Mouse (Mus musculus): ENCODE measurements at regions not wholly inside any gene's neighbourhood (a gene's known extent, or its start where the extent isn't known, plus 50 kb on each side); places are given as distances from the start of the nearest gene placed in this dataset.

DNA sequence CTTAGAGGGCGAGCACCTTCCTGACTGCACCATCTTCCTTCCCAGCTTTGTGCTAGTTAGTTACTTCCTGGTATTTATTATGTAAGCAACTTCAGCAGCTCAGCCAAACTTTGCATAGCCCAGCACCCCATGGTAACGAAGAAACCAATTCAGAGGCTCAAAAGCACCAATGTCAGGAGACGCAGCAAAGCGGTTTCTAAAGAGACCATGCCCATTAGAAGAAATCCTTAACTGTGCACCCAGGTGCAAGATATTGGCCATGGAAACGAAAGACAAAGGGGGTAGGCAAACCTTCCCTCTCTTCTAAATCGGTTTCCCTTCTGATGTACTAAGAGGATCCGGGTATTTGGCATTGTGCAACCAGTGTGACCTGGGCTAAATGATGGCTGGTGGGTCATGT is 343.8 kb downstream of the Sox9 start:
- intact Hi-C loops (cut with DNase I), result no loop called here

DNA sequence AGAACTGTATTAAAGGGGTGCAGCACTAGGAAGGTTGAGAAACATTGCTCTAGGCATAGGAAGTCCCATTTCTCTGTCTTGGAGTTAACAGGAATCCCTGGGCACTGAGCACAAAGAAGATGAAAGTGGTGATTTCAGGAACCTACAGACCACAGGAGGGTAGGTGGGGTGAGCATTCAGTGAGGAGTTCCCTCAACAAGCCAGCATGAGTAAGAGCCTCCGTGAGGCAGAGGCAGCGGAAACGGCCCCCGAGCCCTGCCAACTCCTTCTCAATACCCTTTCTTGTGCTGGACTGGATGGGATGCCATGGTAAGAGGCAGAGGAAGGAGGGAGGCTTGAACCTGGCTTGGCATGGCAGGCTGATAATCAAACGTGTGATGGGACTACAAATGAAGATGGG is 347.2 kb downstream of the Sox9 start:
- intact Hi-C loops (cut with DNase I), result no loop called here

DNA sequence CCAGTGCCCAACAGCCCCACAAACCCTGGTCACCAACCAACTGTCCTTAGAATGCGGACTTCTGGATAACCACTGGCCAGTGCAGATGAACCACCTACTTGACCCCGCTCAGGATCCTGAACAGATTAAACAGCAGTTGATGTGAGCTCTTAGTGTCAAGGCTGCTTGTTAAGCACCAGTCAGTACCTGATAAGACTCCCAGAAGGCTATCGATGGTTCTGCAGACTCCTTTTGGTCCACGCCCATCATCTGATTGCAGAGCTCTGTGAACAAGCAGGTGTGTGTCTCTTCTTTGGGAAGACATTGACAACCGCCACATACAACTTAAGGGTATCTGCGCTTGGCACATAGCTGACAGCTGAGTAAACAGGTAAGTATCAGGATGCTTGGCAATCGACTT is 348.0 kb downstream of the Sox9 start:
- intact Hi-C loops (cut with DNase I), result no loop called here

DNA sequence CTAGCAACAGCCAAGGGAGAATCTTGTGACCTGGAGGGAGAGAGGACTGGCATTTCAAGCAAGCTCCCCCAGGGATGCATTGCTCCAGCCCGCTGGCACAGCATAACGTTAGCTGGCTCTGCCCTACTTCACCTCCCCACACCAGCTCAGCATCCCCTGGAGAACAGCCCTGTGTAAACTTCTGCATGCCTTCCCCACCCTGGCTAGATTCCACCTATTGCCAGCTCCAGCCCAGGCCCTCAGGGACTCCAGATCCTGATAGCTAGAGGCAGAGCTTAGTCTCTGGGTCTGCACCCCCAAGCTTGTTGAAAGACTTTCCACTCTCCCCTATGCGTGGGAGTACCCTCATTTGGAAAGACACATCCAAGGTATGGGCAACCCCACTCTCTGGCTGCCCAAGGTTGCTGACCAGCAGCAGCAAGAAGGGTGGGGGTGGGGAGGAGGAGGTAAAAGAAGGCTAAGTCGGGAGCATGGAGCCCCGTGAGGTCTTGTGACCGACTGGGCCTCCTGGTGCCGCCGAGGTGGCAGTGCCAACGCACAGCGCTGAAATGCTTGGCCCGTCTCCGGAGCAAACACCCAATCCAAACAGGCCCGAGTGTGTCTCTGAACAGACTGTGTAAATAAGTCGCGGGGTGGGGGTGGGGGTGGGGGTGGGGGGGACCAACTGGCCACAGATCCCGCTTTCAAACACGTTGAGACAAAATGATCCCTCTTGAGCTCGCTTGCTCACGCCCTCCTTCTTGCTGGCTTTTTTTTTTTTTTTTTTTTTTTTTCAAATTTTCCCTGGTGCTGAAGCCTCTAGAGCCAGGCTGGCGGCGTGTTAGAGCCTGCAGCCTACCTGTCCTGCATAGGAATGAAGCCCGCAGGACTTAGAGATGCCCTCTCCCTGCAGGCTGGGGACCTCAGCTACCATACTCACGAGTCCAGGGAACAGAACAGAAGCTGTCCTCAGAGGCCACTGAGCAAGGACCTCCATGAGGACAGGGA is 350.3 kb downstream of the Sox9 start:
- intact Hi-C loops (cut with DNase I), result no loop called here

DNA sequence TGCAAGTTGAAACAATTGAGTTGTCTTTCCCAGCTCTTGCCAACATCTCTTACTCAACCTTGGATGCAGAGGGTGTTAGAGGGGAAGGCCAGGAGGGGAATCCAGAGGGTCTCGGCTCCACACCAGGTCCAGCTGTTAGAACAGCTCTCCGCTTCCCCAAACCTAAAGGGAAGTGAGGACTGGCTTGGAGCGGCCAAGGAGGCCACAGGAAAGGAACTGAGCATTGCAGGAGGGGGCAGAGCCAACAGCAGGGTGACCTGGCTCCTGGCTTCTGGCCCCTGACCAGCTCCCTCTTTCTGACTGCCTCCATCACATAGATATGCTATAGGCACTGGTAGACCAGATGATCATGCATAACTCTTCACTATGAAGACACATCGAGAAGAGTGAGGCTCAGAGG is 351.4 kb downstream of the Sox9 start:
- intact Hi-C loops (cut with DNase I), result no loop called here

DNA sequence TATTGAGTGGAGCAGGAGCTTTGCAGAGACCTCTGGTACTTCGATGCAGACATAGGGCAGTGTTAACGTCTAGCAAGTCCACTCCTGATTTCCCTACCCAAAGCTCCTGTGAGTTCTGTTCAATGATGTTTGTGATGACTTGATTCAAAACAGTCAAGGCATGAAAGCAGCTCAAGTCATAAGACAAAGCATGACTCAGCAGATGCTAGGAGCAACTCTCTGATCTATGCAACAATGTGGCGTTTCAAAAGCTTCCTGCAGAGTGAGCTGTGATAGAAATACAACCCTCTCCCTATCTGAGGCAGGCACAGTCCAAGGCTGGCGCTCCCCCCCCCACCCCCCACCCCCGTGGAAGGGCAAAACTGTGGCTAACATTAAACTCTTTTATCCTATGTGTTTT is 353.2 kb downstream of the Sox9 start:
- intact Hi-C loops (cut with DNase I), result no loop called here

DNA sequence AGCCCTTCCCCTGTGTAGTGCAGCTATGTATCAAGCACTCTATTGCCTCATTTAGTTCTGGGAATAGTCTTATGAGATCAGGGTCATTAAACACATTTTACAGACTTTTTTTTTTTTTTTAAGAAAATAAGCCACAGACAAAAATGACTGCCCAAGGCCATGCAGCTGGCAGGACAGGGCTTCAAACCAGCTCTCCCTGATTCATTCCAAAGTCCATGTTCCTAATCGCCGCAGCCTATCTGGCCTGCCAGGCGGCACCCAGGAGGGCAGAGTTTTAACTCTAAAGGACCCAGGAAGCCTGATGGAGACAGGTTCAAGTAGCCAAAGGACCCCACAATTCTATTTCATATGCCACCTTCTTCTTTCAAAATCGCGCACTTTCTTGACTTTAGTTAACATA is 356.4 kb downstream of the Sox9 start:
- intact Hi-C loops (cut with DNase I), result no loop called here

DNA sequence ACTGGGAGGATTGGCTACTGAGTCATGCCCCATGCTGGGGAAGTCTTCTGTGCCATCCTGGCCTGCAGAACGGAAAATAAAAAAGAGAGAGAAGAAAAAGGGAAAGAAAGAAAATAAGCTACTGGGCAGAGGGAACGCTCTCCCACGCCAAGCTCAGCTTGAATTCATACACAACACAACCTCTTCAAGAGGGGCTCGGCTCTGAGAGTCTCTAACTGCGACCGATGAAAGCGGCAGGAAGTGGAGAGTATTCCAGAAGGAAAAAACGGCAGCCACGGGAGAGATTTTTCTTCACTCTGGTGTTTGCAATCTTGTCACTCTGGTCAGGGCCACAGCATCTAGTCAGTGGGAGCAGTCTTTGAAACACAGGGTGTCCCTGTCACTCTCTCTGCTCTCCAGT is 358.6 kb downstream of the Sox9 start:
- intact Hi-C loops (cut with DNase I), result loop anchor here (10.0 kb wide), 1 partner anchor 146 kb away; no protein-coding TSS in a partner anchor

DNA sequence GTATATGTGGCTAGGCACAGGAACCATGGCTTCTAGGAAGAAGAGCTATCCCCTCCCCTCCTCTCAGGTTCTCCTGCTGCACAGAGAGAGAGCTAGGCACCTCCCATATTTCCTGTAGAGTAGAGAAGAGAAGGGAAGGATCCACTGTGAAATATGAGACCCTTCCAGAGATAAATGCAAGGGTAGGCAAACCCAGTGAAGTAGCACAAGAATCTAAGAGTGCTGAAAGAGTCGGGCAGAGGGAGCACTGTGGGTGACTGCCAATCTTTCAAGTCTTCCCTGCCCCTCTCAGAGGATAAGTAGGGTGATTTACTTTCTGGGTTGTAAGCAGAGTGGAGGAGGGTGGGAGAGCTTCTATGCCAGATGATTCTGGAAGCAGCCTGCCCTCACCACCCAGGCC is 360.8 kb downstream of the Sox9 start:
- intact Hi-C loops (cut with DNase I), result loop anchor here (10.0 kb wide), 1 partner anchor 148 kb away; no protein-coding TSS in a partner anchor

DNA sequence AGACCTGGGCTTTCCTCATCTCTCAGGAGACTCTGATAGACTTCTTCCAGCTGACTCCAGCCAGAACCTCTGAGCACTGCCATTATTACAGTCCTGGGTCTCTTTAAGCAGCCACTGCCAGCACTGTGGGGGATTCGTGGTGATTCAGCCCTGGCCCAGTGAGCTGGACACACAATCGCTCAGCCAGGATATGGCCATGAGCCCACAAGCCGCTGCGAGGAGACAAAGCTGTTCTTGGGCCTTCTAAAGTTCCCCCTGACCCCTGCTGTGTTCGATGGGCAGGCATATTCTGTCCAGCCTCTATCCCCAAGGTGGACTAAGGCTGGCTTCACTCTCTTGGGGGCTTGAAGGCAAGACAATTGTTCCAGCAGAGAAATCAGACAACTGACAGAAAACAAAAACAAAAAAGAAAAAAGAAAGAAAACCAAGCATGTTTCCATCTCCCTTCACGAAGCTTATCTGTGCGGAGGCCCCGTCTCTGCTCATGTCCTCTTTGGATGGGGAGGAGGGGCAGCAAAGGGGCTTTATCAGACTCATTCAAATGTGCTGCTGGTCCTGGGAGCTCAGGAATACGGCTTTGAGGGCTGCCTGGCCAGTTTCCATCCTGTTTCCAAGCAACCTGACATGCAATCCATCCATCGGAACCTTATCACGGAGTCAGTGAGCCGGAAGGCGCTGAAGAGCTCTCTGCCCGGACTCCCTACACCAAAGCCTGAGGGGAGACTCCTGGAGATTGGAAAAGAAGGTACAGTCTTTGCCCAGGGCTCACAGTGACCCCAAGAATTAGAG is 362.0 kb downstream of the Sox9 start:
- intact Hi-C loops (cut with DNase I), result loop anchor here (10.0 kb wide), 1 partner anchor 149 kb away; no protein-coding TSS in a partner anchor

DNA sequence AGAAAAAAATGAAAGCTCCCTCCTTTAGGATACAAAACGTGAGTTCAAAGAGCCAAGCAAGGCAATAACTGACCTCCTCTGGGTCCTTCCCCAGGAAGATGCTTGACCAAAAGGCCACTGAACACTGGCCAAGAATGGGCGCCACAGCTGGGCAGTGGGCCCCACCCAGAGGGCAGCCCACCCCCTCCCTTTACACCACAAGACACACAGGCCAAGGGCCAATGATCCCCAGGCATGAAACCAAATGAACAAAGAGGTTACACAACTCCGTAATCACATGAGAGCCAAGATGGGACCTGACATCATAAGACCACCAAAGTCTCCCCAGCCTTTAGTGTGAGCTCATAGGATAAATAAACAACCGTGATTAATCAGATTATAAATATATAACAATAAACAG is 363.7 kb downstream of the Sox9 start:
- intact Hi-C loops (cut with DNase I), result loop anchor here (10.0 kb wide), 1 partner anchor 151 kb away; no protein-coding TSS in a partner anchor

DNA sequence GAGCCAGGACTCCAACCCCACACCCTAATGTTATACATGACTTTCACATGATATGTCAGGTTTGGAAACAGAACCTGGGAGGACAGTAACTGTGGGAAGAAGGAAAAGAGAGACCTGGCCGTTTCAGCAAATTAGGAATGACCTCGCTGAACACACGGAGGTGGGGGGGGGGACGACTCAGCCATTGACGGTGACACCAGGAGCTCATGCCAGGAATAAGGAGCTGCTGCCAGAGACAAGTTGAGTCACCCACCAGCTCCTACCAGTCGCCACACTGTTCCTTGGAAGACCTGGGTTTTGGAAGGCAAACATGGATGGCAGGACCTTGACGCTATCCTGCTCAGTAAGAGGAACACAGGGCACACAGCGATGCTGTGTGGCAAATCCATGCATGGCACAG is 364.7 kb downstream of the Sox9 start:
- intact Hi-C loops (cut with DNase I), result loop anchor here (10.0 kb wide), 1 partner anchor 152 kb away; no protein-coding TSS in a partner anchor

DNA sequence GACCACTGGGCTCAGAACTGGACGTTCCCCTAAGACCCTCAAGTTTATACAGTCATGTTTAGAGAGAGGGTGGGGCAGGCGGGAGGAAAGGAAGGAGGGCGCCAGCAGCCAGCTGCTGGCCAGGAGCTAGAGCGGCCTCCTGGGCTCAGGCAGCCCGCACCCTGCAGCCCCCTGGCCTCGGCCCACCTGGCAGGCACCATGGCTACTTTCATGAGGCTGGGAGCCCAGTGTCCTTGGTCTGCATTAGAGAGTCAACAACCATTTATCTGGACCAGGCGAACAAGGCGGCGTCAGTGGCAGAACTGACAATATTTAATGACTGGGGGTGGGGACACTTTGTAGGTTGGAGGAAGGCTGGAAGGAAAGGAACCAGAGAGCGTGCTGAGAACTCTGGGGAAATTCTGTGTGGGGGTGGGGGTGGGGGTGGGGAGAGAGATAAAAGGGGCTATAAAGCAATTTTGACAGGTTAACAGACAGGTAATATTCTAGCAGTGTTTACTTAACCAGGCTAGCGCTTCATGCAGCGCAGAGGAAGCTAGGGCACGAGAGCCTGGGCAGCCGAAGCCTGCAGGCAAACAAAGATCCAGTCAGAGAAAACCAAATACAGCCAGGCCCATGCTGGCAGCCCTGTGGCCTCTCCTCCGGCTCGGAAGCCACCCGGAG is 365.6 kb downstream of the Sox9 start:
- intact Hi-C loops (cut with DNase I), result loop anchor here (10.0 kb wide), 1 partner anchor 153 kb away; no protein-coding TSS in a partner anchor

DNA sequence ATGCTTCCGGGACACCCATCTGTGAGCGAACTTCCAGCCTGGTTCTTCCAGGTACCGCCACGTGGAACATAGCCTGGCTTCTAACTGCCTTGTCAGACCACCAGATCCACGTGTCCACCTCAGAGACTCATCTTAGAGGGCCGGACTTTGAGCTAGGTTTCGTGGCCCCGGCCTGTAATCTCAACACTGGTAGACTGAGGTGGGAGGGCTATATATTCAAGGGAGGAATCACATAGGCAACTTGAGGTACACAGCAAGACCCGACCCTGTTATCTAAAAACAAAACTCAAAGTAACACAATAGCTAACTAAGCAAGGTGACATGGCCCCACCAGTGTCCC is 366.1 kb downstream of the Sox9 start:
- intact Hi-C loops (cut with DNase I), result loop anchor here (10.0 kb wide), 1 partner anchor 153 kb away; no protein-coding TSS in a partner anchor

DNA sequence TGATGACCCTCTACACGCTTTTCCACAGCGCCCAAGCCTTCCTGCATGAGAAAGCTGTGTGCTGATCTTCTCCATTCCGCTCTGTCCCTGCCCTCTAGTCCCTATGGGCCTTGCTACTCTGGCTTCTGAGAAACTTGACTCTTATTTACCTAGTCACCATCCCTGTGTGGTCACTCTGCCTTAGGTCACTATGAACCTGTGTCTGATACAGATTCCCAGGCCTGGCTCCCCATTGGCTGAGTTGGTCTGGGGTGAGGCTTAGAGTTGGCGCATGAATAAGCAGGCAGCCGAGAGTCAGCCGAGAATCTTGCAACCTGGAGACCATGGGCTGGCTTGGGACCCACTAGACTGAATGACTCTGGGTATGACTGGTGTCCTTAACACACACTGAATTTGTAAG is 373.5 kb downstream of the Sox9 start:
- intact Hi-C loops (cut with DNase I), result no loop called here

DNA sequence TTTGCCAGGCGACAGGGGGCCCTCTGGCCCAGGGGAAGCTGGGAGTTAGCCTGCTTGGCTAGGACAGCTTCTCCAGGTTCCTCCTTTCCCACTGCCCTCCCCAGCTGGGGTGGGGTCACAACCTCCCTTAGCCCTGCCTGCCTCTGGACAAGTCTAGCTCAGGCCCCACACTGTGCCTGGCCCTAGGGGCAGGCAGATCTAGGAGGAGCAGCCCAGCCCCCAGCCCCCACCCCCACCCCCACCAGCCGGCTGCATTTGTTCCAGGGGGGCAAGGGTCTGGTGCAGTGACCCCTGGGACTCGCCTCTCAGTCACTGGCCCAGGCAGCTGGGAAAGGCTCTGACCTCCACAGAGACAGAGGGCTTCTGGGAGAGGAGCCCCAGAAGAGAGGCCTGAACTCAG is 381.9 kb downstream of the Sox9 start:
- intact Hi-C loops (cut with DNase I), result loop anchor here (5.0 to 10.0 kb wide), 4 partner anchors 99 to 1627 kb away; no protein-coding TSS in a partner anchor

DNA sequence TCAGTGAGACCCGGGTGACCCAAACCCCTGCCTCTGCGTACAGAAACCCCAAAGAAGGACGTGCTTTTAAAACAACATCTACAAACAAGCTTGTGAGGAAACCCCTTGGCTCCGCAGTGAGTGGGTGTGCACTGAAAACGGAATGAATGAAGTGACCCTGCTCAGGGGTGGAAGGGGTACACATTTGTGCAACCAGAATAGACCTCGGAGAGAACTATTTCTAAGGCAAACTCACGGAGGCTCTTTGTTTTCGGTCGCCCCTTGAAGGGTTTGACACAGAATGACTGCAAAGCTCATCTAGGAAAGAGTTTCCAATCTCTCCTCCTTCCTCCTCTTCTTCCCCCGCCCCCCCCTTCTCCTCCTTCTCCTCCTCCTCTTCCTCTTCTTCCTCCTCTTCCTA is 382.5 kb downstream of the Sox9 start:
- intact Hi-C loops (cut with DNase I), result loop anchor here (5.0 to 10.0 kb wide), 4 partner anchors 100 to 1627 kb away; no protein-coding TSS in a partner anchor

DNA sequence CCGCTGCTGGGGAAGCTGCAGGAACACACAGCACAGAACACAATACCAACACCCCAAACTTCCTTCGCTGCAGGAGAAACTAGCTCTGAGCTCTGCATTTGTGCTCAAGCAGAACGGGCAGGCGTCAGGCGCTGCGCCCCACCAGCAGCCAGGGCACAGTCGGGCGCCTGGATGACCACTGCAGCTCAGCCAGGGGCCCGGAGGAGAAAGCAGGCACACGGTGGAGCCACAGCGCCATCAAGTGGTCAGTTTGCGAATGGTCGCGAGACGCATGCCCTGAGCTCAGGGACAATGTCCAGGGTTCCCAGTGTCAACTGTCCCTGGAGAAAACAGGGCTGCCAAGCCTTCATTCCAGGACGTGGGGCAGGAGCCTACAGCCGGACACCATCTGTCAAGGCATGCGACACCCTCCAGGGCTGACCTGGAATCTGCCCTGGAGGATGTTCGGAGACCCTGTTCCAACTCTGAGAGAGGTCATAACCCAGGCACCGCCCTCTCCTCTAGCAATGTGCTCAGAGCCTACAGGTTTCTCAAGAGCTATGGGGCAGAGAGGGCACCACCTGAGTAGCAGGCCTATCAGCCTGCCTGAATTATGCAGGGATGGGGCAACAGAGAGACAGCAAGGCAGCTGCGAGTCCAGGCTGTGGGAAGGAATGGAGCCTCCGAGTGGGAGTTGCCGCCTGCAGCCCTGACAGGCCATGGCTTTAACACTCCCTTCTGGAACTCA is 383.2 kb downstream of the Sox9 start:
- intact Hi-C loops (cut with DNase I), result loop anchor here (5.0 to 10.0 kb wide), 4 partner anchors 100 to 1260 kb away; partner anchors contain the start of gene Sox9

DNA sequence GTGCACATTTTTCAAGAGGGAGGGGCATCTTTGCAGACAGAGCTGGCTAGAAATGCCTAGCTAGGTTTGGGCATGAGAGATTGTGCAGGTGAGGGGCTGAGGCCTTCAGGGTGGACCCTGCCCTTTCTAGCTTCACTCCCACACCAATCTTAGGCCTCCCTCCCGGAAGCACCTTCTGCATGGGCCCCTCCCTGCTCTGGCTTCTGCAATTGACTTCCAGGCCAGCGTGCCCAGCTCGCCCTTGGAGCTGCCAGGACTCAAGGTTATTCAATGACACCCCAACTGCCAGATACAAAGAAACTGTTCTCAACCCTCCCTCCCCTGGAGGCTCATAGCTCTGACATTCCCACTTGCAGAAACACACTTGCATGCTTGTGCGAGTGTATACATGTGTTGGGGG is 384.5 kb downstream of the Sox9 start:
- intact Hi-C loops (cut with DNase I), result loop anchor here (5.0 to 10.0 kb wide), 4 partner anchors 102 to 1262 kb away; partner anchors contain the start of gene Sox9

DNA sequence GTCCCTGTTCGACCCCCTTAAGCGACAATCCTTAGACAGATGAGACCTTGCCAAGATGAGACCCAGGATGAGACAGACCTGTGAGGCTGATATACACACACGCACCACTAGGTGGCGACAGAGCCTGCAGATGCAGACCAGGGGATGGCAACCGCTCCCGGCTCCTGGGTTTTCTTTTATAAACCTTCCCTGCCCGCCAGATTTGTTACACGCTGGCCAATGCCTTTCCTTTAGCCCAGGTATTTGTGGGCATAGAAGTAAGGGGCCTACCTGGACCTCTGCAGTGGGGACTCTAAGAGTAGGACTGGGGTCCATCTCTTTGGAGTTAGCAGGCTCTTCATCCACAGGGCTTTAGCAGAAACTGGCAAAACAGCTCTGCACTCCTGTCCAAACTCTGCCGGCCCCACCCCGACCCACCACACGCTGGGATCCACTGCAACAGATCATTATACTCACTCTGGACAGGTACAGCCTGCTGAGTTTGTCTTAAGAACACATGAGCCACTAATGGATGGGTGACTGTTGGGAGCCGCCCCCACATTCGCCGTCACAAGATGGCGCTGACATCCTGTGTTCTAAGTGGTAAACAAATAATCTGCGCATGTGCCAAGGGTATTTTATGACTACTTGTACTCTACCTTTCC is 390.6 kb downstream of the Sox9 start:
- intact Hi-C loops (cut with DNase I), result loop anchor here (10.0 kb wide), 1 partner anchor 232 kb away; no protein-coding TSS in a partner anchor
